8 mouse cellular contexts compared by ENCODE assay signal in genomic region chr9:120491509-120491908, GRCm38 (mm10). TPM values are rescaled to one million over a fixed set of nuclear protein-coding genes. Genes with fewer than 3 reads are reported as not detected.
DNase-seq lines count a peak whose midpoint lies in the region; ATAC-seq and TF ChIP-seq lines count a peak whose summit lies in the region.

No protein-coding gene starts in this region.

- no peaks in the 10 kb centered on the region for H3K9me3 ChIP-seq in heart, embryonic 11.5 days (replicated peaks; ENCODE audit: control insufficient read depth, low read length)
- no peaks in the 10 kb centered on the region for H3K9me3 ChIP-seq in CH12.LX (replicated peaks; ENCODE audit: low read length)
- H3K9me3 ChIP-seq in forebrain, embryonic 14.5 days (replicated peaks; ENCODE audit: control insufficient read depth, low read length) = no peaks in the 10 kb centered on the region
- H3K9me3 ChIP-seq in liver, embryonic 16.5 days (replicated peaks; ENCODE audit: control insufficient read depth, low read length) = no peaks in the 10 kb centered on the region

- H3K9ac ChIP-seq in heart, embryonic 11.5 days (ENCODE audit: low read depth, low read length) = no peak overlapping the region
- no peak overlapping the region for H3K9ac ChIP-seq in CH12.LX (ENCODE audit: insufficient read depth, low read depth)
- no peak overlapping the region for H3K9ac ChIP-seq in forebrain, embryonic 14.5 days (ENCODE audit: low read length)
- H3K9ac ChIP-seq in liver, embryonic 16.5 days (ENCODE audit: low read depth, low read length) = no peak overlapping the region

- TF ChIP-seq EP300 in CH12.LX (IDR thresholded peaks at IDR 0.05; ENCODE audit: low read length) = no peak

- in situ Hi-C loops in CH12.LX (cut with MboI; ENCODE audit: low pct_ligation_motif_present, low pct_unique_long_range_greater_than_20kb, low sequenced_read_pairs) = no loop called here

- peaks cover 17% of the 10 kb centered on the region for H3K36me3 ChIP-seq in heart, embryonic 11.5 days (ENCODE audit: control insufficient read depth, insufficient read depth, low read length)
- H3K36me3 ChIP-seq in CH12.LX (replicated peaks in 1 of 2; ENCODE audit: control insufficient read depth in 1 of 2, insufficient read depth in 1 of 2, low read length in 1 of 2) = peaks cover 22 to 28% of the 10 kb centered on the region in 2 experiments
- H3K36me3 ChIP-seq in forebrain, embryonic 14.5 days (ENCODE audit: control insufficient read depth, insufficient read depth, low read length) = peaks cover 26% of the 10 kb centered on the region
- peaks cover 22% of the 10 kb centered on the region for H3K36me3 ChIP-seq in liver, embryonic 16.5 days (ENCODE audit: control insufficient read depth, insufficient read depth)

- H3K27ac ChIP-seq in heart, embryonic 11.5 days (ENCODE audit: low read depth, low read length) = no peak overlapping the region
- H3K27ac ChIP-seq in CH12.LX (ENCODE audit: insufficient read depth, low read depth) = no peak overlapping the region
- no peak overlapping the region for H3K27ac ChIP-seq in forebrain, embryonic 14.5 days (ENCODE audit: low read depth, low read length)
- no peak overlapping the region for H3K27ac ChIP-seq in liver, embryonic 16.5 days (ENCODE audit: low read length)

- no peaks in the 10 kb centered on the region; the same call in 1 of the 2 replicates for H3K4me1 ChIP-seq in heart, embryonic 11.5 days (ENCODE audit: control insufficient read depth, insufficient read depth, low read length)
- peaks cover 0 to 13% of the 10 kb centered on the region in 2 experiments; a peak in 3 of 4 replicates for H3K4me1 ChIP-seq in CH12.LX (ENCODE audit: control insufficient read depth in 1 of 2, insufficient read depth in 2 of 2)
- H3K4me1 ChIP-seq in forebrain, embryonic 14.5 days (ENCODE audit: control insufficient read depth, insufficient read depth, low read length) = 0 out of 2 replicates have a peak, but pooled peaks cover 7% of the 10 kb centered on the region
- H3K4me1 ChIP-seq in liver, embryonic 16.5 days (ENCODE audit: control insufficient read depth, low read depth, low read length) = peaks cover 17% of the 10 kb centered on the region

- no peak for DNase-seq in heart, postnatal 25 days (ENCODE audit: low spot score)
- DNase-seq in CH12.LX (ENCODE audit: extremely low read depth) = peak; percentile 12
- no peak for DNase-seq in forebrain, embryonic 14.5 days (ENCODE audit: low spot score)
- no peak for DNase-seq in gastrocnemius, adult 18-20 months (ENCODE audit: low spot score)
- DNase-seq in urinary bladder, adult 18-20 months (ENCODE audit: low spot score in 2 of 2) = no peak
- DNase-seq in kidney, postnatal 14 days = no peak

- peak overlapping the region; percentile 81 for H3K4me2 ChIP-seq in heart, embryonic 11.5 days
- no peak overlapping the region for H3K4me2 ChIP-seq in CH12.LX (ENCODE audit: insufficient read depth, low read depth, poor library complexity, severe bottlenecking)
- peak overlapping the region; percentile 79 for H3K4me2 ChIP-seq in forebrain, embryonic 14.5 days (ENCODE audit: low read length)
- peak overlapping the region; percentile 92; the same call in 1 of the 2 replicates for H3K4me2 ChIP-seq in liver, embryonic 16.5 days (ENCODE audit: low read depth, low read length)

- WGBS in heart, embryonic 11.5 days (ENCODE audit: insufficient replicate concordance) = 85% methylated on average over 3 of the region's 3 CpGs
- 79% methylated on average over 3 of the region's 3 CpGs for WGBS in forebrain, embryonic 14.5 days
- WGBS in liver, embryonic 16.5 days (ENCODE audit: insufficient replicate concordance) = 69% methylated on average over 3 of the region's 3 CpGs

- TF ChIP-seq CTCF in CH12.LX (conservative IDR thresholded peaks at IDR 0.05 in 1 of 2, IDR thresholded peaks at IDR 0.05 in 1 of 2; ENCODE audit: low read depth in 2 of 2, low read length in 2 of 2) = peak in 1 of 2 experiments; percentile 48; a peak in 2 of 4 replicates

- H3K79me2 ChIP-seq in CH12.LX (replicated peaks; ENCODE audit: control insufficient read depth, extremely low read depth, insufficient read depth, poor library complexity, severe bottlenecking) = no peaks in the 10 kb centered on the region; the same call in 1 of the 2 replicates

- no peak for ATAC-seq in heart, embryonic 11.5 days (replicated peaks; ENCODE audit: insufficient number of reproducible peaks, low FRiP score, low TSS enrichment)
- no peak for ATAC-seq in forebrain, embryonic 14.5 days
- no peak for ATAC-seq in liver, embryonic 16.5 days (ENCODE audit: low read depth)

- H3K4me3 ChIP-seq in heart, embryonic 11.5 days (ENCODE audit: low read depth, low read length) = peak overlapping the region; percentile 100
- H3K4me3 ChIP-seq in CH12.LX (replicated peaks in 1 of 3; ENCODE audit: low read depth in 2 of 3, low read length in 2 of 3, poor library complexity in 1 of 3) = peak overlapping the region in 1 of 3 experiments; percentile 74
- peak overlapping the region; percentile 100 for H3K4me3 ChIP-seq in forebrain, embryonic 14.5 days (ENCODE audit: low read depth, low read length)
- no peak overlapping the region; the same call in 1 of the 2 replicates for H3K4me3 ChIP-seq in liver, embryonic 16.5 days (ENCODE audit: low read depth, low read length)

- no peaks in the 10 kb centered on the region for H3K27me3 ChIP-seq in heart, embryonic 11.5 days (ENCODE audit: control insufficient read depth, insufficient read depth, low read length)
- peaks cover 11% of the 10 kb centered on the region for H3K27me3 ChIP-seq in CH12.LX (replicated peaks)
- no peaks in the 10 kb centered on the region for H3K27me3 ChIP-seq in forebrain, embryonic 14.5 days (replicated peaks; ENCODE audit: control insufficient read depth, insufficient read depth, low read length)
- H3K27me3 ChIP-seq in liver, embryonic 16.5 days (ENCODE audit: control insufficient read depth, insufficient read depth, low read depth, low read length) = peaks cover 2% of the 10 kb centered on the region; the same call in 1 of the 2 replicates

- intact Hi-C loops in heart, postnatal 25 days (cut with DNase I) = loop anchor here (10.0 kb wide), 1 partner anchor 893 kb away; no protein-coding TSS in a partner anchor

- TF ChIP-seq POLR2A in CH12.LX (IDR thresholded peaks at IDR 0.05; ENCODE audit: low read depth, low read length) = no peak

- TF ChIP-seq RAD21 in CH12.LX (IDR thresholded peaks at IDR 0.05; ENCODE audit: low read depth, low read length) = peak; percentile 23

- dilution Hi-C loops in CH12.LX (cut with MboI; ENCODE audit: extremely low pct_ligation_motif_present, extremely low pct_unique_long_range_greater_than_20kb, low sequenced_read_pairs) = no loop called here

TF ChIP-seq in CH12.LX, 34 proteins besides CTCF, POLR2A, EP300 and RAD21:
- TF ChIP-seq SMC3 (IDR thresholded peaks at IDR 0.05; ENCODE audit: low read depth, low read length) = peak; percentile 27; the same call in 1 of the 2 replicates
- no peak for TF ChIP-seq USF2 (conservative IDR thresholded peaks at IDR 0.05; ENCODE audit: low read depth, low read length)

RNA-seq across cellular contexts. Expression of gene Eif1b, which starts 0.5 kb away (rescaled TPM):
- 156 and 157 TPM in 2 replicates for polyA plus RNA-seq in heart, embryonic 11.5 days (2014; fragmentation: Nextera tagmentation; extraction: Ambion mirVana)
- total RNA-seq in heart, postnatal 25 days (2021) = 10 to 100 TPM; 58.2 to 65.9 TPM
- total RNA-seq in CH12.LX (2012; rRNA removed) (30.1 and 34.7 TPM in 2 replicates), CH12.LX (2014; rRNA removed) (54.1 and 56.8 TPM in 2 replicates)
- 75.9 and 76.1 TPM in 2 replicates for polyA plus RNA-seq in CH12.LX (2012; ENCODE audit: insufficient read length, low read depth)
- 454 and 479 TPM in 2 replicates for polyA plus RNA-seq in forebrain, embryonic 14.5 days (2014; fragmentation: Nextera tagmentation; extraction: Ambion mirVana)
- polyA plus RNA-seq in liver, embryonic 16.5 days (2015; fragmentation: Nextera tagmentation; extraction: Ambion mirVana) = 53.0 and 58.7 TPM in 2 replicates
- 10 to 100 TPM; 39.4 to 42.9 TPM for total RNA-seq in gastrocnemius, adult 18-20 months (2021)

RNA-seq across cellular contexts. Expression of gene Entpd3, which starts 48.1 kb away (rescaled TPM):
- polyA plus RNA-seq in heart, embryonic 11.5 days (2014; fragmentation: Nextera tagmentation; extraction: Ambion mirVana) = 0.20 and 0.66 TPM in 2 replicates
- not detected for total RNA-seq in heart, postnatal 25 days (2021)
- total RNA-seq in CH12.LX (2012; rRNA removed) = 0.04 TPM in 1 of 2 replicates, not detected in the other
- total RNA-seq in CH12.LX (2014; rRNA removed) = not detected in 2 replicates
- not detected in 2 replicates for polyA plus RNA-seq in CH12.LX (2012; ENCODE audit: insufficient read length, low read depth)
- 1.1 and 1.5 TPM in 2 replicates for polyA plus RNA-seq in forebrain, embryonic 14.5 days (2014; fragmentation: Nextera tagmentation; extraction: Ambion mirVana)
- polyA plus RNA-seq in liver, embryonic 16.5 days (2015; fragmentation: Nextera tagmentation; extraction: Ambion mirVana) = 0.05 TPM in 1 of 2 replicates, not detected in the other
- not detected for total RNA-seq in gastrocnemius, adult 18-20 months (2021)
